ENCODE assay signal across 8 mouse cellular contexts in genomic region chr16:55974256-55974902, GRCm38 (mm10). TPM values are rescaled to one million over a fixed set of nuclear protein-coding genes. Genes with fewer than 3 reads are reported as not detected.
A peak's percentile ranks its signal among the peaks of the same experiment; 100 is the strongest.
DNase-seq lines count a peak whose midpoint lies in the region; ATAC-seq and TF ChIP-seq lines count a peak whose summit lies in the region.

No protein-coding gene starts in this region.

- H3K79me2 ChIP-seq in C2C12 (ENCODE audit: control insufficient read depth, insufficient read depth), result peaks cover 84% of the 10 kb centered on the region
- peaks cover 64% of the 10 kb centered on the region for H3K79me2 ChIP-seq in myocyte (ENCODE audit: control insufficient read depth, insufficient read depth)

- peak; percentile 73 for ATAC-seq in erythroblast, adult 5-6 weeks (replicated peaks; ENCODE audit: low FRiP score, poor library complexity, severe bottlenecking)
- ATAC-seq in heart, embryonic 12.5 days (ENCODE audit: insufficient number of reproducible peaks, low FRiP score), result peak; percentile 94
- ATAC-seq in kidney, postnatal 0 days (replicated peaks; ENCODE audit: low FRiP score, low read depth), result peak; percentile 89
- ATAC-seq in liver, embryonic 11.5 days (replicated peaks; ENCODE audit: low FRiP score), result peak; percentile 86

- H3K79me3 ChIP-seq in C2C12 (ENCODE audit: low read depth), result peaks cover 64% of the 10 kb centered on the region

- H3K9ac ChIP-seq in heart, embryonic 12.5 days, result peak overlapping the region; percentile 95
- H3K9ac ChIP-seq in kidney, postnatal 0 days (ENCODE audit: low read depth, low read length), result peak overlapping the region; percentile 84
- peak overlapping the region; percentile 96 for H3K9ac ChIP-seq in liver, embryonic 11.5 days (ENCODE audit: low read depth, low read length)

- H3ac ChIP-seq in C2C12 (ENCODE audit: control insufficient read depth, insufficient read length, low read depth), result peak overlapping the region; percentile 100
- H3ac ChIP-seq in myocyte (ENCODE audit: control insufficient read depth, insufficient read length), result peak overlapping the region; percentile 81

- peaks cover 15% of the 10 kb centered on the region for H3K4me1 ChIP-seq in heart, embryonic 12.5 days (replicated peaks)
- 0 out of 2 replicates have a peak, but pooled peaks cover 2% of the 10 kb centered on the region for H3K4me1 ChIP-seq in kidney, postnatal 0 days (replicated peaks; ENCODE audit: insufficient read depth, low read length)
- H3K4me1 ChIP-seq in liver, embryonic 11.5 days (replicated peaks; ENCODE audit: control insufficient read depth, insufficient read depth, low read length), result peaks cover 25% of the 10 kb centered on the region

- no peaks in the 10 kb centered on the region for H3K9me3 ChIP-seq in heart, embryonic 12.5 days (replicated peaks)
- H3K9me3 ChIP-seq in kidney, postnatal 0 days (replicated peaks; ENCODE audit: low read length), result no peaks in the 10 kb centered on the region
- no peaks in the 10 kb centered on the region for H3K9me3 ChIP-seq in liver, embryonic 11.5 days (ENCODE audit: control insufficient read depth, low read length)

- peak overlapping the region; percentile 90 for H3K27ac ChIP-seq in heart, embryonic 12.5 days (ENCODE audit: poor library complexity, severe bottlenecking)
- peak overlapping the region; percentile 97 for H3K27ac ChIP-seq in kidney, postnatal 0 days
- H3K27ac ChIP-seq in liver, embryonic 11.5 days (ENCODE audit: low read depth, low read length), result peak overlapping the region; percentile 86

- no peak for TF ChIP-seq POLR2A in brain, embryonic 14.5 days (IDR thresholded peaks at IDR 0.05; ENCODE audit: borderline replicate concordance, extremely low read depth, insufficient read depth, insufficient read length, poor library complexity, severe bottlenecking)
- TF ChIP-seq POLR2A in myocyte (IDR thresholded peaks at IDR 0.05; ENCODE audit: insufficient read length, low read depth), result peak; percentile 83

- peak; percentile 92 for DNase-seq in brain, embryonic 14.5 days (ENCODE audit: low read depth)
- DNase-seq in kidney, postnatal 0 days (ENCODE audit: low spot score), result peak; percentile 95
- peak; percentile 91 for DNase-seq in liver, embryonic 11.5 days (ENCODE audit: low spot score)
- DNase-seq in splenic B cell, adult 2 months (ENCODE audit: low read depth, low spot score), result peak; percentile 89

- peak overlapping the region; percentile 72 for H3K4me2 ChIP-seq in heart, embryonic 12.5 days
- H3K4me2 ChIP-seq in kidney, postnatal 0 days (ENCODE audit: low read length), result peak overlapping the region; percentile 86
- H3K4me2 ChIP-seq in liver, embryonic 11.5 days, result peak overlapping the region; percentile 88
- peak overlapping the region; percentile 93 for H3K4me2 ChIP-seq in myocyte (ENCODE audit: low read depth)

- whole genome bisulfite sequencing in heart, embryonic 12.5 days, result under 1% methylated on average over 54 of the region's 55 CpGs
- 0% methylated on average over 46 of the region's 55 CpGs for WGBS in kidney, postnatal 0 days
- WGBS in liver, embryonic 11.5 days, result under 1% methylated on average over 55 of the region's 55 CpGs

- H3K36me3 ChIP-seq in C2C12 (ENCODE audit: control insufficient read depth, insufficient read depth) (peaks cover 45% of the 10 kb centered on the region), myocyte (ENCODE audit: control insufficient read depth, insufficient read depth) (peaks cover 23% of the 10 kb centered on the region)
- peaks cover 28% of the 10 kb centered on the region for H3K36me3 ChIP-seq in heart, embryonic 12.5 days
- H3K36me3 ChIP-seq in kidney, postnatal 0 days (ENCODE audit: insufficient read depth, low read length), result peaks cover 21% of the 10 kb centered on the region
- peaks cover 22% of the 10 kb centered on the region for H3K36me3 ChIP-seq in liver, embryonic 11.5 days (ENCODE audit: control insufficient read depth, insufficient read depth, low read length)
- H3K36me3 ChIP-seq in splenic B cell, adult 2 months (ENCODE audit: control insufficient read depth, insufficient read depth, low read length, poor library complexity, severe bottlenecking), result peaks cover 16% of the 10 kb centered on the region

- H3K4me3 ChIP-seq in C2C12 (ENCODE audit: insufficient read depth, poor library complexity, severe bottlenecking) (peak overlapping the region; percentile 91), myocyte (peak overlapping the region; percentile 49)
- H3K4me3 ChIP-seq in heart, embryonic 12.5 days, result peak overlapping the region; percentile 98
- H3K4me3 ChIP-seq in kidney, postnatal 0 days (replicated peaks; ENCODE audit: low read depth, low read length), result peak overlapping the region; percentile 96
- peak overlapping the region; percentile 99 for H3K4me3 ChIP-seq in liver, embryonic 11.5 days (ENCODE audit: low read depth, low read length)

- TF ChIP-seq CTCF in C2C12 (IDR thresholded peaks at IDR 0.05; ENCODE audit: control insufficient read depth, insufficient read depth, insufficient read length), result no peak
- no peak for TF ChIP-seq CTCF in brain, embryonic 14.5 days (IDR thresholded peaks at IDR 0.05; ENCODE audit: borderline replicate concordance, extremely low read depth, insufficient read depth, insufficient read length)
- no peak for TF ChIP-seq CTCF in kidney, postnatal 0 days (IDR thresholded peaks at IDR 0.05; ENCODE audit: low read depth)

- H3K27me3 ChIP-seq in C2C12 (ENCODE audit: control insufficient read depth, insufficient read depth, insufficient read length), result no peaks in the 10 kb centered on the region
- no peaks in the 10 kb centered on the region for H3K27me3 ChIP-seq in heart, embryonic 12.5 days (replicated peaks)
- H3K27me3 ChIP-seq in kidney, postnatal 0 days (ENCODE audit: insufficient read depth, low read length), result no peaks in the 10 kb centered on the region
- H3K27me3 ChIP-seq in liver, embryonic 11.5 days (replicated peaks; ENCODE audit: control insufficient read depth, insufficient read depth, low read length), result no peaks in the 10 kb centered on the region
- no peaks in the 10 kb centered on the region for H3K27me3 ChIP-seq in myocyte (ENCODE audit: control insufficient read depth, insufficient read depth, insufficient read length)
- H3K27me3 ChIP-seq in splenic B cell, adult 2 months (ENCODE audit: control insufficient read depth, insufficient read depth, low read length, poor library complexity, severe bottlenecking), result no peaks in the 10 kb centered on the region

TF ChIP-seq in C2C12, 6 proteins besides CTCF, POLR2A, EP300 and RAD21 (continues in another document):
- no peak for TF ChIP-seq USF1 (IDR thresholded peaks at IDR 0.05; ENCODE audit: low read depth)
- no peak for TF ChIP-seq CEBPB (IDR thresholded peaks at IDR 0.05; ENCODE audit: low read depth)
- TF ChIP-seq FOSL1 (IDR thresholded peaks at IDR 0.05; ENCODE audit: insufficient read depth, low read length, poor library complexity, severe bottlenecking), result no peak
- no peak for TF ChIP-seq MYOG (IDR thresholded peaks at IDR 0.05; ENCODE audit: control insufficient read depth, extremely low read depth, insufficient read length)

TF ChIP-seq in myocyte, 11 proteins besides CTCF, POLR2A, EP300 and RAD21:
- TF ChIP-seq POLR2AphosphoS2 (IDR thresholded peaks at IDR 0.05; ENCODE audit: insufficient read length, low read depth) (peak; percentile 71), CEBPB (IDR thresholded peaks at IDR 0.05; ENCODE audit: insufficient read depth, poor library complexity, severe bottlenecking) (no peak), MYOD1 (IDR thresholded peaks at IDR 0.05; ENCODE audit: control insufficient read depth in 1 of 3, insufficient read length in 2 of 3, low read depth in 2 of 3) (peak in 1 of 3 experiments; percentile 23)

RNA-seq across cellular contexts. Expression of gene Zbtb11, which starts 0.7 kb away (rescaled TPM):
- polyA plus RNA-seq in C2C12 (2012; fragmentation: generic; extraction: Trizol) (3.6 TPM), myocyte (2012; fragmentation: generic; extraction: Trizol) (5.1 TPM)
- polyA plus RNA-seq in brain, embryonic 14.5 days (2012; rRNA removed), result 11.3 and 15.1 TPM in 2 replicates
- total RNA-seq in erythroblast, adult 5-6 weeks (2015; ENCODE audit: low replicate concordance), result 21.1 and 24.5 TPM in 2 replicates
- total RNA-seq in erythroblast, adult 5-6 weeks (2017; ENCODE audit: low replicate concordance), result 33.2 and 35.2 TPM in 2 replicates
- polyA plus RNA-seq in heart, embryonic 12.5 days (2016; fragmentation: Nextera tagmentation; extraction: Ambion mirVana), result 14.2 and 17.3 TPM in 2 replicates
- polyA plus RNA-seq in kidney, postnatal 0 days (2015; fragmentation: Nextera tagmentation; extraction: Ambion mirVana), result 12.1 TPM in 2 replicates
- polyA plus RNA-seq in liver, embryonic 11.5 days (2014; fragmentation: Nextera tagmentation; extraction: Ambion mirVana), result 21.7 and 23.5 TPM in 2 replicates

RNA-seq across cellular contexts. Expression of gene Rpl24, which starts 8.3 kb away (rescaled TPM):
- 1,568 TPM for polyA plus RNA-seq in C2C12 (2012; fragmentation: generic; extraction: Trizol)
- polyA plus RNA-seq in brain, embryonic 14.5 days (2012; rRNA removed), result 499 and 561 TPM in 2 replicates
- 383 and 432 TPM in 2 replicates for total RNA-seq in erythroblast, adult 5-6 weeks (2015; ENCODE audit: low replicate concordance)
- 184 and 212 TPM in 2 replicates for total RNA-seq in erythroblast, adult 5-6 weeks (2017; ENCODE audit: low replicate concordance)
- polyA plus RNA-seq in heart, embryonic 12.5 days (2016; fragmentation: Nextera tagmentation; extraction: Ambion mirVana), result 613 and 621 TPM in 2 replicates
- 924 and 1,073 TPM in 2 replicates for polyA plus RNA-seq in kidney, postnatal 0 days (2015; fragmentation: Nextera tagmentation; extraction: Ambion mirVana)
- polyA plus RNA-seq in liver, embryonic 11.5 days (2014; fragmentation: Nextera tagmentation; extraction: Ambion mirVana), result 847 and 912 TPM in 2 replicates
- polyA plus RNA-seq in myocyte (2012; fragmentation: generic; extraction: Trizol), result 1,858 TPM

RNA-seq across cellular contexts. Expression of gene Cep97, which starts 39.7 kb away (rescaled TPM):
- 4.7 TPM for polyA plus RNA-seq in C2C12 (2012; fragmentation: generic; extraction: Trizol)
- polyA plus RNA-seq in brain, embryonic 14.5 days (2012; rRNA removed), result 7.5 and 11.5 TPM in 2 replicates
- total RNA-seq in erythroblast, adult 5-6 weeks (2015; ENCODE audit: low replicate concordance), result 2.5 and 8.2 TPM in 2 replicates
- 1.5 and 2.2 TPM in 2 replicates for total RNA-seq in erythroblast, adult 5-6 weeks (2017; ENCODE audit: low replicate concordance)
- 9.8 and 9.9 TPM in 2 replicates for polyA plus RNA-seq in heart, embryonic 12.5 days (2016; fragmentation: Nextera tagmentation; extraction: Ambion mirVana)
- 8.2 and 8.5 TPM in 2 replicates for polyA plus RNA-seq in kidney, postnatal 0 days (2015; fragmentation: Nextera tagmentation; extraction: Ambion mirVana)
- polyA plus RNA-seq in liver, embryonic 11.5 days (2014; fragmentation: Nextera tagmentation; extraction: Ambion mirVana), result 8.9 and 9.3 TPM in 2 replicates
- polyA plus RNA-seq in myocyte (2012; fragmentation: generic; extraction: Trizol), result 4.6 TPM

RNA-seq across cellular contexts. Expression of gene Pcnp, which starts 55.2 kb away (rescaled TPM):
- polyA plus RNA-seq in C2C12 (2012; fragmentation: generic; extraction: Trizol) (41.2 TPM), myocyte (2012; fragmentation: generic; extraction: Trizol) (39.1 TPM)
- 73.9 and 88.9 TPM in 2 replicates for polyA plus RNA-seq in brain, embryonic 14.5 days (2012; rRNA removed)
- 14.0 and 55.6 TPM in 2 replicates for total RNA-seq in erythroblast, adult 5-6 weeks (2015; ENCODE audit: low replicate concordance)
- total RNA-seq in erythroblast, adult 5-6 weeks (2017; ENCODE audit: low replicate concordance), result 42.2 and 47.1 TPM in 2 replicates
- polyA plus RNA-seq in heart, embryonic 12.5 days (2016; fragmentation: Nextera tagmentation; extraction: Ambion mirVana), result 177 and 180 TPM in 2 replicates
- polyA plus RNA-seq in kidney, postnatal 0 days (2015; fragmentation: Nextera tagmentation; extraction: Ambion mirVana), result 201 and 204 TPM in 2 replicates
- polyA plus RNA-seq in liver, embryonic 11.5 days (2014; fragmentation: Nextera tagmentation; extraction: Ambion mirVana), result 195 and 210 TPM in 2 replicates

Comparison
In these comparisons a context has a peak if more than half of its experiments do, and no peak if none do; other contexts are left out.
1. Peak in every context shown above with its lines: DNase-seq, ATAC-seq, H3K4me3 ChIP-seq and H3K27ac ChIP-seq.
2. H3K4me3 ChIP-seq: peak in every context shown above with its lines; median percentile 99 in liver, embryonic 11.5 days; 98 in heart, embryonic 12.5 days; 96 in kidney, postnatal 0 days; 91 in C2C12; 49 in myocyte.